Mouse (Mus musculus) heart, embryonic 15.5 days (tissue): ENCODE results near the gene Tubgcp5. TPM values are rescaled to one million over a fixed set of nuclear protein-coding genes. Genes with fewer than 3 reads are reported as not detected.

Experiments
- ATAC-seq: fragments of 200-750 bp; cut with Nextera tagmentation; replicated peaks from 2 replicates; pipeline ENCODE4 v1.8.0; 2017; ENCODE audit warnings: low read depth, moderate TSS enrichment; ENCODE audit not compliant: insufficient number of reproducible peaks, insufficient read depth, low FRiP score
- H3K27ac ChIP-seq: fragments of 300-500 bp; sonication (generic); 2 replicates; pipeline ENCODE4 v1.5.1; 2015; ENCODE audit warnings: mild to moderate bottlenecking, inconsistent platforms
- H3K27me3 ChIP-seq: fragments of 300-500 bp; sonication (generic); 2 replicates; pipeline ENCODE4 v1.6.1; 2015; ENCODE audit warnings: inconsistent platforms
- H3K36me3 ChIP-seq: fragments of 300-500 bp; sonication (generic); 2 replicates; pipeline ENCODE4 v1.6.1; 2015; ENCODE audit warnings: mild to moderate bottlenecking, inconsistent platforms
- H3K4me1 ChIP-seq: fragments of 300-500 bp; sonication (generic); replicated peaks from 2 replicates; pipeline ENCODE4 v1.6.1; 2015; ENCODE audit warnings: inconsistent platforms
- H3K4me2 ChIP-seq: fragments of 300-500 bp; sonication (generic); 2 replicates; pipeline ENCODE4 v1.6.1; 2015; ENCODE audit warnings: inconsistent platforms, mild to moderate bottlenecking, moderate library complexity
- H3K4me3 ChIP-seq: fragments of 300-500 bp; sonication (generic); 2 replicates; pipeline ENCODE4 v1.5.1; 2015; ENCODE audit warnings: mild to moderate bottlenecking, inconsistent platforms
- H3K9ac ChIP-seq: fragments of 300-500 bp; sonication (generic); 2 replicates; pipeline ENCODE4 v1.6.1; 2015; ENCODE audit warnings: mild to moderate bottlenecking, inconsistent platforms
- H3K9me3 ChIP-seq: fragments of 300-500 bp; sonication (generic); replicated peaks from 2 replicates; pipeline ENCODE4 v1.6.1; 2016; ENCODE audit warnings: inconsistent platforms
- WGBS: fragments of 180-500 bp; shearing (Covaris S2); methylation state at CpG from one replicate; pipeline ENCODE4 v1.1.7; 2015; ENCODE audit warnings: mixed read lengths; 5-methylcytosine and 5-hydroxymethylcytosine counted together
- polyA plus RNA-seq: library from polyadenylated mRNA; unstranded; fragments of >200 nt; fragmentation: Nextera tagmentation; extraction: Ambion mirVana; gene quantifications from 2 replicates; pipeline ENCODE4 v1.2.1, GENCODE M21; 2015

The Tubgcp5 gene
- polyA plus RNA-seq, 1 experiment from 2014 or later = 15.7 TPM

- peaks cover 23% of the 10 kb centered on the region for H3K36me3 ChIP-seq
- peaks cover 10% of the 10 kb centered on the region; the same call in 1 of the 2 replicates for H3K4me1 ChIP-seq
- ATAC-seq = no peak
- H3K4me3 ChIP-seq = no peak overlapping the region
- H3K4me2 ChIP-seq = no peak overlapping the region
- no peaks in the 10 kb centered on the region for H3K9me3 ChIP-seq
- 88% methylated on average over 6 of the region's 6 CpGs for WGBS
- no peak overlapping the region for H3K27ac ChIP-seq
- no peak overlapping the region for H3K9ac ChIP-seq
- no peaks in the 10 kb centered on the region for H3K27me3 ChIP-seq
These were observed 76.5 kb downstream of the Tubgcp5 start for GRCm38 (mm10) chr7:55870340-55871020.

- Histone ChIP-seq H3K36me3 (peaks cover 30% of the 10 kb centered on the region), H3K9me3 (no peaks in the 10 kb centered on the region), H3K4me2 (no peak overlapping the region), H3K9ac (no peak overlapping the region), H3K4me1 (peaks cover 10% of the 10 kb centered on the region; the same call in 1 of the 2 replicates), H3K4me3 (no peak overlapping the region), H3K27ac (no peak overlapping the region), H3K27me3 (no peaks in the 10 kb centered on the region)
- no peak for ATAC-seq
- 65% methylated on average over 5 of the region's 5 CpGs for WGBS
These were observed 77.5 kb downstream of the Tubgcp5 start for GRCm38 (mm10) chr7:55871476-55871875.

- Histone ChIP-seq H3K9me3 (no peaks in the 10 kb centered on the region), H3K27me3 (no peaks in the 10 kb centered on the region), H3K4me2 (no peak overlapping the region), H3K4me1 (peaks cover 5% of the 10 kb centered on the region; the same call in 1 of the 2 replicates), H3K4me3 (no peak overlapping the region), H3K9ac (no peak overlapping the region), H3K36me3 (peaks cover 56% of the 10 kb centered on the region), H3K27ac (no peak overlapping the region)
- no peak for ATAC-seq
- 64% methylated on average over 7 of the region's 7 CpGs for WGBS
These were observed 80.7 kb downstream of the Tubgcp5 start for GRCm38 (mm10) chr7:55874703-55875102.

DNA sequence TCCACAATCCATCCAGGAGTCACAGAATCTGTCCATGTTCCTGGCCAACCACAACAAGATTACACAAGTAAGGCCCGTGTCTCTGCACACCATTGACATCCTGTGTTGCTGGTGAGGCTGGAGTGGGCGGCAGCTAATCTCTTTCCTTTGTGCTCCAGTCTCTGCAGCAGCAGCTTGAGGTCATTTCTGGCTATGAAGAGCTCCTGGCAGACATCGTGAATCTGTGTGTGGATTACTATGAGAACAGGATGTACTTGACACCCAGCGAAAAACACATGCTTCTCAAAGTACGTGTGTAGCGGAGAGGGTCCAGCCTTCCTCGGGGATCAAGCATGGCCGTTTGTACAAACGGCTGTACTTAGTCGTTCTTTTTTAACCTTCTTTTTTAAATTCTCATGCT, 83.8 kb downstream of the Tubgcp5 start:
- ATAC-seq = peak; percentile 89
- Histone ChIP-seq H3K4me2 (no peak overlapping the region), H3K9me3 (no peaks in the 10 kb centered on the region), H3K4me1 (no peaks in the 10 kb centered on the region), H3K36me3 (peaks cover 78% of the 10 kb centered on the region), H3K27me3 (no peaks in the 10 kb centered on the region), H3K27ac (peak overlapping the region; percentile 47; the same call in 1 of the 2 replicates), H3K4me3 (no peak overlapping the region), H3K9ac (no peak overlapping the region)
- WGBS = 66% methylated on average over 10 of the region's 10 CpGs

GRCm38 (mm10) chr7:55880882-55881281, 86.9 kb downstream of the Tubgcp5 start:
- H3K27ac ChIP-seq = no peak overlapping the region
- H3K36me3 ChIP-seq = peaks cover 58% of the 10 kb centered on the region
- WGBS = 89% methylated on average over 9 of the region's 9 CpGs
- H3K9ac ChIP-seq = no peak overlapping the region
- H3K4me3 ChIP-seq = no peak overlapping the region
- no peaks in the 10 kb centered on the region for H3K27me3 ChIP-seq
- ATAC-seq = no peak
- no peaks in the 10 kb centered on the region for H3K4me1 ChIP-seq
- no peaks in the 10 kb centered on the region for H3K9me3 ChIP-seq
- H3K4me2 ChIP-seq = no peak overlapping the region

Other genes starting within 250 kb of the Tubgcp5 start
- 0.11 and 0.27 TPM in 2 replicates for gene Siglech, start 26.0 kb upstream of the Tubgcp5 start, polyA plus RNA-seq
- gene Cyfip1, start 47.6 kb downstream of the Tubgcp5 start, polyA plus RNA-seq = 45.2 and 55.1 TPM in 2 replicates
- 27.9 and 32.0 TPM in 2 replicates for gene Nipa2, start 168.3 kb downstream of the Tubgcp5 start, polyA plus RNA-seq
- gene Nipa1, start 225.8 kb downstream of the Tubgcp5 start, polyA plus RNA-seq = 4.1 and 5.4 TPM in 2 replicates